Mouse (Mus musculus) liver, embryonic 14.5 days (tissue): ENCODE measurements around the gene 4931414P19Rik. TPM values are rescaled to one million over a fixed set of nuclear protein-coding genes. Genes with fewer than 3 reads are reported as not detected.

Source experiments
- ATAC-seq: fragments of 200-750 bp; cut with Nextera tagmentation; 2 replicates; pipeline ENCODE4 v1.8.0; 2017; ENCODE audit warnings: moderate number of reproducible peaks, mild to moderate bottlenecking, moderate library complexity; ENCODE audit not compliant: insufficient read depth
- DNase-seq, 3 experiments: peaks; one replicate each; pipeline ENCODE4 v3.0.0-alpha.2; 2012 to 2013; ENCODE audit warnings: low read depth in 3 of 3, low spot score in 3 of 3
- H3K27ac ChIP-seq: fragments of 300-500 bp; sonication (generic); 2 replicates; pipeline ENCODE4 v1.5.1; 2014; ENCODE audit warnings: moderate library complexity, mild to moderate bottlenecking, control low read depth, inconsistent platforms
- H3K27me3 ChIP-seq: fragments of 300-500 bp; sonication (generic); 2 replicates; pipeline ENCODE4 v1.6.1; 2014; ENCODE audit warnings: mild to moderate bottlenecking, low read length, moderate library complexity; ENCODE audit not compliant: control insufficient read depth, insufficient read depth
- H3K36me3 ChIP-seq: fragments of 300-500 bp; sonication (generic); replicated peaks from 2 replicates; pipeline ENCODE4 v1.6.1; 2014; ENCODE audit warnings: low read depth; ENCODE audit not compliant: control insufficient read depth, insufficient read depth
- H3K4me1 ChIP-seq, 2 experiments: fragments of 200-500 bp in 1 of 2; fragments of 300-500 bp in 1 of 2; sonication (generic) in 1 of 2; replicated peaks; 2 replicates each; pipeline ENCODE4 v1.6.1; 2012 to 2014; ENCODE audit warnings: antibody characterized with exemption in 1 of 2, inconsistent platforms in 1 of 2, low read length in 1 of 2; ENCODE audit not compliant: control insufficient read depth in 2 of 2, insufficient read depth in 2 of 2
- H3K4me2 ChIP-seq: fragments of 300-500 bp; sonication (generic); 2 replicates; pipeline ENCODE4 v1.6.1; 2014; ENCODE audit warnings: low read depth, mild to moderate bottlenecking, control low read depth, moderate library complexity
- H3K4me3 ChIP-seq, 2 experiments: fragments of 200-500 bp in 1 of 2; fragments of 300-500 bp in 1 of 2; sonication (generic) in 1 of 2; 2 replicates each; pipeline ENCODE4 v1.5.1; 2012 to 2014; ENCODE audit warnings: low read depth in 2 of 2, low read length in 2 of 2, mild to moderate bottlenecking in 2 of 2, control low read depth in 1 of 2, inconsistent platforms in 1 of 2, moderate library complexity in 1 of 2; ENCODE audit not compliant: insufficient read depth in 1 of 2
- H3K9ac ChIP-seq: fragments of 300-500 bp; sonication (generic); replicated peaks from 2 replicates; pipeline ENCODE4 v1.6.1; 2014; ENCODE audit warnings: mild to moderate bottlenecking, control low read depth, moderate library complexity
- H3K9me3 ChIP-seq: fragments of 300-500 bp; sonication (generic); 2 replicates; pipeline ENCODE4 v1.6.1; 2016; ENCODE audit warnings: low read length, mixed read lengths; ENCODE audit not compliant: control insufficient read depth
- CTCF ChIP-seq: IDR thresholded peaks from 2 replicates; pipeline ENCODE4 v1.5.1; 2016; ENCODE audit warnings: antibody characterized with exemption, low read depth, control low read depth
- EP300 ChIP-seq: IDR thresholded peaks from 2 replicates; pipeline ENCODE4 v1.6.1; 2016; ENCODE audit warnings: antibody characterized with exemption, low read depth
- WGBS: fragments of 180-500 bp; shearing (Covaris S2); extraction: QIAGEN DNeasy Blood & Tissue Kit; methylation state at CpG from one replicate; pipeline ENCODE4 v1.1.7; 2014; ENCODE audit not compliant: insufficient replicate concordance; 5-methylcytosine and 5-hydroxymethylcytosine counted together
- polyA plus RNA-seq, 2 experiments: library from polyadenylated mRNA; depleted of rRNA in 1 of 2; stranded (reverse) in 1 of 2; unstranded in 1 of 2; fragments of >200 nt; fragmentation: Nextera tagmentation in 1 of 2; extraction: Ambion mirVana in 1 of 2; gene quantifications; 2 replicates each; pipeline versions ENCODE4 v1.2.1 to v1.2.3; 2012 to 2014

The 4931414P19Rik gene
- polyA plus RNA-seq, 2 experiments, result 1.1 to 4.3 TPM

DNA sequence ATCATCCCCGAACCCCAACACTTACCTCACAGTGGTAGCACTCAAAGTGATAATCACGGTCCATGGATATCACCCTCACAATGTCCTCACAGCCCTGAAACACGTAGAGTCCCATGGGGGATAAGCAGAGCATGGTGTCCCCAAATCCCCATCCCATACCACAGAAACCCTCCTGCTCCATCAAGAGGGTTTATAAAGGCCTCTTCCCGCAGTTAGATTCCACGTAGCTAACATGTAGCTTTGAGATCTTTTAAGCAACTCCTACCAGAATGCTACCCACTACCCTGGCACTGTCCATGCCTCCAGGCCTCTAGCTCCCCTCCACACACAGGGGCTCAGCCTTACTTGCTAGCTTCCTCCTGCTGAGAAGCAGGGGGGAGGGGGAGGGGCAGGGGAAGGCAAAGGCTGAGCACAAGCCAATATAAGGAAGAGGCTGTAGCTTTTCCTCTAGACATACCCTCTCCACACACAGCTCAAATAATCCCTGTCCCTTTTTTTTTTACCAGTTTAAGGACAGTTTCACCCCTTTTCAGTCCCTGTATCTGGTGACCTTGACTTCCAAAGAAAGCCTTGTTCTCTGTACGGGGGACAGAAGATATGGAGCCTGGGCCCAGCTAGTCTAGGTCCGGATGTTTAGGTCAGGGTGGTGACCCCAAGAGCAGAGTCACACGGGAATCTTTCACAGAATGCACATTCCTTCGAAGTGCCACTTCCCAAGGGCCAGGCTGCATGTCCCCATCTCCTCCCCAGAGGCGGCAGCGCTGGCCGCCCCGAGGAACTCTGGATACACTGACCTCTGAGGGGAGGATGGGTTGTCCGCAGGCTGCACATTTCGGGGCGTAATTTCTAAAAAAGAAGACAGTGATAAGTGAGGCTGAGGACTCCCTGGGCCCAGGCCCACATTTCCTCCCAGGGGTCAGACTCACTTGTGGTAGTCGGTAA lies 36.1 kb downstream of the 4931414P19Rik start:
- no peak for DNase-seq
- no peak overlapping the region for H3K9ac ChIP-seq
- H3K4me2 ChIP-seq, result no peak overlapping the region
- no peaks in the 10 kb centered on the region for H3K9me3 ChIP-seq
- no peaks in the 10 kb centered on the region for H3K36me3 ChIP-seq
- H3K27ac ChIP-seq, result no peak overlapping the region
- H3K4me1 ChIP-seq, result peaks cover 4 to 16% of the 10 kb centered on the region in 2 experiments; a peak in 3 of 4 replicates
- WGBS, result 69% methylated on average over 17 of the region's 17 CpGs
- H3K27me3 ChIP-seq, result peaks cover 15% of the 10 kb centered on the region
- no peak overlapping the region for H3K4me3 ChIP-seq
- no peak for TF ChIP-seq EP300
- TF ChIP-seq CTCF, result no peak
- 0 out of 2 replicates have a peak, but pooled peaks have one; percentile 4 for ATAC-seq

DNA sequence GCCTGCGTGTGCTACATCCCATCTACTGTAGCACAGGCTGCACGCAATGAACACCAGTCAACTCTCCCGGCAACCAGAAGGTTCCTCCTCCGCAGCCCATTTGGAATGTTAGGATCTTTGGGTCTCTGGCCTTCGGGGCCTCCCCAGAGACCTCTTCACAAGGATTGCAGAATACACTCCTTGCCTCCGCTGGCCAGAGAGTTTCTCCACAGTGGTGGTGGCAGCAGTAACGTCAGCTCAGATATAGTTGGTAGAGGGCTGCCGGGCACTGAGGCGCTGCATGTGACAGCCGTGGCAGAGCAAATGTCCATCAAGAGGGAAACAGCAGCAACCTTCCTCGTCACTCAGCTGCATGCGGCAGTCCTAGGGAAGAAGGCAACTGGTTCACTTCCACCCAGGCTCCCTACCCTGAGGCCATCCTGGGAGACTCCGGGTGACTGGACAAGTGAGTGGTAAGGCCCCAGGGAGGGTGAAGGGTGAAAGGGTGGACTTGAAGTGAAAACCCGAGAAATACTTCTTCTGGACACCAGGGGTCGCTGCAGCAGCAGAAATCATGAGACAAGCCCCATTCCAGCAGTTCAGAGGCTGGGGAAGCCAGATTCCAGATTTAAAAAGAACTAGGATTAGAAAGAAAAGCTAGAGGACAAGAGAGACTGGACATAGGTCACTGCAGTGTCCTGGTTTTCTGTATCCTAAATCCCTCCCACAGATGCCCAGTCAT lies 36.9 kb downstream of the 4931414P19Rik start:
- 62% methylated on average over 15 of the region's 15 CpGs for WGBS
- H3K4me2 ChIP-seq, result no peak overlapping the region
- TF ChIP-seq CTCF, result peak; percentile 87
- TF ChIP-seq EP300, result no peak
- H3K4me1 ChIP-seq, result peaks cover 3 to 13% of the 10 kb centered on the region in 2 experiments; a peak in 3 of 4 replicates
- no peak overlapping the region for H3K4me3 ChIP-seq
- no peak overlapping the region for H3K27ac ChIP-seq
- no peaks in the 10 kb centered on the region for H3K36me3 ChIP-seq
- H3K9ac ChIP-seq, result no peak overlapping the region
- no peak for ATAC-seq
- H3K9me3 ChIP-seq, result no peaks in the 10 kb centered on the region
- peak in 2 of 3 experiments; percentile 49 to 55 for DNase-seq
- peaks cover 6% of the 10 kb centered on the region for H3K27me3 ChIP-seq

DNA sequence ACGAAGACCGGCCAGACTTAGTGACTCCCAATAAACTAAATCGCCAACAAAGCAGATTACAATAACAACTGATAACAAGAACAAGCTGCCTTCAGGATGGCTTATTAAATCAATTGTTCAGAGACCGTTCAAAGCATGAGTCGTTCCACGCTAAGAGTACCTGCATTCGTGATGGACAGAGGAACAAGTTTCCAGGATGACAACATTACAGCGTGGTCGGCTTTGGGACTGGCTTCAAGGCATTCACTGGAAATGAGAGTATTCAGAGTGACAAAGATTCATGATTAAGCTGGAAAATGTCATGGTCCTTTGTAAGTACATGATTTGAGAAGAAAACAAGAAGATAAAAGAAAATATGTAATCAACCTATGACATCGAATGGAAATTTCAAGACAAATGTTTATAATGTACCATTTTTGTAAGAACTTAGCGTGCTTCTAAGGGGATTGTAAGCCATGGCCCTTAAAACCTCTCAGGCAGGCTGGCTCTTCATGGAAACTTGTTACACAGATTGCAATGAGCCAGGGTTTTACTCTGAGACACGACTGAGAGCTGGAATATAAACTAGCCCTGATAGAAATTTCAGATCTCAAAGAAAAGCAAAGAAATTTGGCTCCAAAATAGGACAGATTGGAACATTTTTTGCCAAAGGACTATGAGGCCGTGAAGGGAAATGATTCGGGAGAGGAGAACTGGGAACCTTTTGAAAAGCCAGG lies 45.1 kb downstream of the 4931414P19Rik start:
- Histone ChIP-seq H3K36me3 (no peaks in the 10 kb centered on the region), H3K4me3 (no peak overlapping the region), H3K4me2 (no peak overlapping the region), H3K27me3 (no peaks in the 10 kb centered on the region), H3K9me3 (no peaks in the 10 kb centered on the region), H3K27ac (no peak overlapping the region), H3K4me1 (no peaks in the 10 kb centered on the region), H3K9ac (no peak overlapping the region)
- WGBS, result 67% methylated on average over 14 of the region's 14 CpGs
- ATAC-seq, result no peak
- no peak for DNase-seq
- no peak for TF ChIP-seq CTCF
- no peak for TF ChIP-seq EP300

DNA sequence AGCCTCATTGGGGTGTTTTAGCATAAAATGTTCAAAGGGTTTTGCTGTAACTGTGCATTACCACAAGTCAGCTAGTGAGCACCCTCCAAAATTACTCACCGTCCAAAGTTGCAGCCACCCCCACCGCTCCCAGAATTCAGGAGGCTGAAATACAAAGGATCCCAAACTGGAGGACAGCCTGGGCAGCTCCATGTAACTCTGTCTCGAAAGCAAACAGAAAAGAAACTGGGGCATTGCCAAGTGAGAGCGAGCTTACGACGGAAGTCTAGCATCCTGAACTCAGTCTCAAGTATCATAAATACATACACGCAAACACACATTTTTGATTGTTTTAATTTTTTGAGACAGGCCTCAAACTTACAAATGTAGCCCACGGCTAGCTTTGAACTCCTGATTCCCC lies 48.5 kb downstream of the 4931414P19Rik start:
- 68% methylated on average over 8 of the region's 8 CpGs for WGBS
- no peaks in the 10 kb centered on the region for H3K9me3 ChIP-seq
- H3K4me3 ChIP-seq, result no peak overlapping the region
- no peak overlapping the region for H3K9ac ChIP-seq
- TF ChIP-seq CTCF (no peak), EP300 (no peak)
- H3K36me3 ChIP-seq, result no peaks in the 10 kb centered on the region
- H3K4me1 ChIP-seq, result peaks cover 5 to 10% of the 10 kb centered on the region in 2 experiments
- no peak for ATAC-seq
- no peaks in the 10 kb centered on the region for H3K27me3 ChIP-seq
- DNase-seq, result no peak
- no peak overlapping the region for H3K4me2 ChIP-seq
- H3K27ac ChIP-seq, result no peak overlapping the region
